Mouse (Mus musculus) ES-E14 (cell line): ENCODE data around the gene Phf2. TPM values are rescaled to one million over a fixed set of nuclear protein-coding genes. Genes with fewer than 3 reads are reported as not detected.

Experiments
- DNase-seq: peaks from one replicate; pipeline ENCODE4 v3.0.0-alpha.2; 2013; ENCODE audit warnings: low read depth, low spot score
- H3K27ac ChIP-seq: 2 replicates; pipeline ENCODE4 v1.5.1; 2012; ENCODE audit warnings: low read depth, mild to moderate bottlenecking, low read length, moderate library complexity, mixed read lengths; ENCODE audit not compliant: poor library complexity, insufficient read depth, severe bottlenecking
- H3K36me3 ChIP-seq: 2 replicates; pipeline ENCODE4 v1.6.1; 2012; ENCODE audit warnings: mild to moderate bottlenecking, low read length, moderate library complexity, mixed read lengths; ENCODE audit not compliant: control insufficient read depth, poor library complexity, insufficient read depth, severe bottlenecking
- H3K4me1 ChIP-seq, 2 experiments: fragments of 150-350 bp in 1 of 2; sonication (generic) in 1 of 2; 2 replicates each; pipeline ENCODE4 v1.6.1; 2012; ENCODE audit warnings: low read length in 2 of 2, mild to moderate bottlenecking in 1 of 2, mixed read lengths in 1 of 2; ENCODE audit not compliant: control insufficient read depth in 2 of 2, insufficient read depth in 2 of 2, poor library complexity in 1 of 2
- H3K4me3 ChIP-seq, 2 experiments: fragments of 150-350 bp in 1 of 2; sonication (generic) in 1 of 2; 2 replicates each; pipeline ENCODE4 v1.5.1; 2012; ENCODE audit warnings: low read length in 2 of 2, low read depth in 1 of 2, mild to moderate bottlenecking in 1 of 2, mixed read lengths in 1 of 2; ENCODE audit not compliant: insufficient read depth in 1 of 2, poor library complexity in 1 of 2, severe bottlenecking in 1 of 2
- H3K9ac ChIP-seq: 2 replicates; pipeline ENCODE4 v1.6.1; 2012; ENCODE audit warnings: low read depth, mild to moderate bottlenecking, low read length, mixed read lengths; ENCODE audit not compliant: poor library complexity, insufficient read depth, severe bottlenecking
- H3K9me3 ChIP-seq: fragments of 150-350 bp; sonication (generic); 2 replicates; pipeline ENCODE4 v1.6.1; 2012; ENCODE audit warnings: low read depth, mild to moderate bottlenecking, low read length; ENCODE audit not compliant: control insufficient read depth, insufficient read depth
- CHD2 ChIP-seq: IDR thresholded peaks from 2 replicates; pipeline ENCODE4 v1.6.1; 2014; ENCODE audit warnings: mild to moderate bottlenecking, low read depth, low read length, inconsistent platforms
- HCFC1 ChIP-seq: IDR thresholded peaks from 2 replicates; pipeline ENCODE4 v1.6.1; 2012; ENCODE audit warnings: low read length, inconsistent platforms, borderline replicate concordance; ENCODE audit not compliant: insufficient read depth
- MAFK ChIP-seq: IDR thresholded peaks from 2 replicates; pipeline ENCODE4 v1.6.1; 2014; ENCODE audit warnings: mild to moderate bottlenecking, low read depth, low read length, inconsistent platforms; ENCODE audit not compliant: insufficient read depth
- ZC3H11A ChIP-seq: IDR thresholded peaks from 2 replicates; pipeline ENCODE4 v1.6.1; 2012; ENCODE audit warnings: low read depth, mild to moderate bottlenecking, inconsistent platforms, low read length, borderline replicate concordance
- ZNF384 ChIP-seq: IDR thresholded peaks from 2 replicates; pipeline ENCODE4 v1.6.1; 2012; ENCODE audit warnings: low read depth, low read length, inconsistent platforms
- in situ Hi-C, 2 experiments: fragments of 600-800 bp; cut with MboI; formaldehyde crosslinking; loops; one replicate each; pipeline ENCODE4 v1.15.1; 2025; ENCODE audit warnings: low sequenced_read_pairs in 2 of 2, inconsistent platforms in 1 of 2; ENCODE audit not compliant: unreplicated experiment in 2 of 2
- total RNA-seq: library from RNA; depleted of rRNA; stranded (reverse); fragments of 300-350 nt; gene quantifications from 2 replicates; pipeline ENCODE4 v1.2.3, GENCODE M21; 2012

Gene Phf2
- total RNA-seq, 1 experiment, result 3.8 TPM

GRCm38 (mm10) chr13:48779592-48780344 lies 91.2 kb downstream of the Phf2 start:
- Histone ChIP-seq H3K4me3 (no peak overlapping the region), H3K9me3 (no peaks in the 10 kb centered on the region), H3K4me1 (peaks cover 2% of the 10 kb centered on the region in 2 experiments; a peak in 1 of 4 replicates), H3K36me3 (no peaks in the 10 kb centered on the region), H3K27ac (no peak overlapping the region), H3K9ac (no peak overlapping the region)
- TF ChIP-seq ZNF384 (no peak), ZC3H11A (no peak), MAFK (no peak), CHD2 (no peak), HCFC1 (no peak)
- DNase-seq, result no peak
- in situ Hi-C loops, result no loop called here

GRCm38 (mm10) chr13:48778138-48778537 lies 92.8 kb downstream of the Phf2 start:
- Histone ChIP-seq H3K9ac (no peak overlapping the region), H3K4me1 (no peaks in the 10 kb centered on the region), H3K9me3 (no peaks in the 10 kb centered on the region), H3K36me3 (no peaks in the 10 kb centered on the region), H3K4me3 (no peak overlapping the region), H3K27ac (no peak overlapping the region)
- TF ChIP-seq MAFK (no peak), HCFC1 (no peak), ZC3H11A (no peak), CHD2 (no peak), ZNF384 (no peak)
- no peak for DNase-seq
- in situ Hi-C loops, result no loop called here

GRCm38 (mm10) chr13:48774506-48774905 lies 96.4 kb downstream of the Phf2 start:
- DNase-seq, result no peak
- TF ChIP-seq MAFK (no peak), ZC3H11A (no peak), CHD2 (no peak), ZNF384 (no peak), HCFC1 (no peak)
- Histone ChIP-seq H3K27ac (no peak overlapping the region), H3K4me3 (no peak overlapping the region), H3K4me1 (no peaks in the 10 kb centered on the region), H3K36me3 (no peaks in the 10 kb centered on the region), H3K9ac (no peak overlapping the region), H3K9me3 (no peaks in the 10 kb centered on the region)
- in situ Hi-C loops, result no loop called here

GRCm38 (mm10) chr13:48768109-48768508 lies 102.8 kb downstream of the Phf2 start:
- Histone ChIP-seq H3K4me3 (no peak overlapping the region), H3K27ac (no peak overlapping the region), H3K9me3 (no peaks in the 10 kb centered on the region), H3K36me3 (no peaks in the 10 kb centered on the region), H3K4me1 (peaks cover 0 to 5% of the 10 kb centered on the region in 2 experiments; a peak in 2 of 4 replicates), H3K9ac (no peak overlapping the region)
- in situ Hi-C loops, result no loop called here
- TF ChIP-seq CHD2 (no peak), ZC3H11A (no peak), ZNF384 (no peak), MAFK (no peak), HCFC1 (no peak)
- no peak for DNase-seq
